Mouse (Mus musculus) liver, postnatal 0 days (tissue): ENCODE data around the gene Sgtb.

Experiments
- CTCF ChIP-seq: sonication (generic); IDR thresholded peaks from 2 replicates; pipeline ENCODE4 v1.5.1; 2016; ENCODE audit warnings: antibody characterized with exemption, low read depth
- EP300 ChIP-seq: IDR thresholded peaks from 2 replicates; pipeline ENCODE4 v1.6.1; 2016; ENCODE audit warnings: antibody characterized with exemption, low read depth, mild to moderate bottlenecking

DNA sequence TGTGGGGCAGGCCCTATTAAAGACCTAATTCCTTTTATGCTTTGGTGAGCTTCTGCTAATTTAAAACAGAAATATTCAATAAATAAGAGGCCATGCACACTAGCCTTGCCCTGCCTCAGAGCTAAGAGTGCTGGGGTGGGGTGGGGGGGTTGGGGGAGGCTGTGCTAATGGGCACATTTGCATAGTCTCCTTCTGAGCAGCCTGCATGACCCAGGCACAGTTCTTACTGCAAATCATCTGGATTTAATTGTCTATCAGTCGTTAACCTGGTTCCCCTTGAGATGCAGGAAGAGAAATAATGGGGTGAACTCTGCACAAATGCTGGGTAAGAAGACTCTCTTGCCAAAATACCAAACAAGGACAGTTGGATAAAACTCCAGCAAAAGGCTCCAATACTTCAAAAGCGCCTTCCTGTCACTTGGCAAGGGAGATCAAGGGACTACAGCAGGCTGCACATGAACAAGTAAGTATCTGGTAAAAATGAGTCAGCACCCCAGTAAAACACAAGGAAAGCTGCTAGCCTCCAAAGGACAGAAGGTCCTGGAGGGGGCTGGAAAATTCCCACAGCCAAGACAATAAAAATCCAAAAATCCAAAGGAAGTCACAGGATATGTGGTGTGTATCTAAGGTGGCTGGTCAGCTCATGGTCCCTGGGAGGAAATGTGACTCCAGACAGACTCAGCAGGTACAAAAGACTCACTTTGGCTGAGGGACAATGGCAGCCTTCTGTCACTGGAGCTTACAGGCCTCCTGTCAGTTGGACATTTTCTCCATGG, 47.4 kb upstream of the Sgtb start:
- TF ChIP-seq CTCF (no peak), EP300 (no peak)
